8 mouse cellular contexts compared by ENCODE assay signal in genomic region chrX:50597626-50598025, GRCm38 (mm10).
A peak's percentile ranks its signal among the peaks of the same experiment; 100 is the strongest.
DNase-seq lines count a peak whose midpoint lies in the region; ATAC-seq and TF ChIP-seq lines count a peak whose summit lies in the region.
"Not testable (repeated sequence)": the region's sequence is repeated elsewhere in the genome, so short reads cannot be mapped to it uniquely, and the experiment has no call there.

No protein-coding gene starts in this region.

- H3K36me3 ChIP-seq in forebrain, embryonic 15.5 days; heart, embryonic 15.5 days; hindbrain, postnatal 0 days (ENCODE audit: insufficient read depth, low read length); liver, postnatal 0 days (replicated peaks; ENCODE audit: insufficient read depth, low read length); midbrain, embryonic 12.5 days; stomach, embryonic 16.5 days (ENCODE audit: control insufficient read depth, insufficient read depth, low read length): not testable (repeated sequence)
- H3K36me3 ChIP-seq in limb, embryonic 12.5 days, result peaks cover 43% of the 10 kb centered on the region

- not testable (repeated sequence) for H3K27me3 ChIP-seq in forebrain, embryonic 15.5 days; heart, embryonic 15.5 days; hindbrain, postnatal 0 days (ENCODE audit: insufficient read depth, low read length); limb, embryonic 12.5 days; liver, postnatal 0 days (ENCODE audit: insufficient read depth, low read length); midbrain, embryonic 12.5 days; stomach, embryonic 16.5 days (ENCODE audit: control insufficient read depth, insufficient read depth, low read length)

- peak; percentile 55 for DNase-seq in adrenal gland, postnatal 14 days
- DNase-seq in hindbrain, postnatal 0 days (ENCODE audit: low spot score); liver, postnatal 0 days: not testable (repeated sequence)

- TF ChIP-seq EP300 in liver, postnatal 0 days (IDR thresholded peaks at IDR 0.05; ENCODE audit: low read depth), result not testable (repeated sequence)

- not testable (repeated sequence) for H3K9ac ChIP-seq in forebrain, embryonic 15.5 days (replicated peaks); heart, embryonic 15.5 days; hindbrain, postnatal 0 days (replicated peaks; ENCODE audit: low read length); limb, embryonic 12.5 days (replicated peaks); liver, postnatal 0 days (replicated peaks); midbrain, embryonic 12.5 days (replicated peaks)
- H3K9ac ChIP-seq in stomach, embryonic 16.5 days (ENCODE audit: low read length), result peak overlapping the region; percentile 43; the same call in 1 of the 2 replicates

- H3K4me1 ChIP-seq in forebrain, embryonic 15.5 days; heart, embryonic 15.5 days (replicated peaks); hindbrain, postnatal 0 days (ENCODE audit: insufficient read depth, low read length); limb, embryonic 12.5 days (replicated peaks); liver, postnatal 0 days (ENCODE audit: insufficient read depth); midbrain, embryonic 12.5 days; stomach, embryonic 16.5 days (ENCODE audit: control insufficient read depth, insufficient read depth, low read length): not testable (repeated sequence)

- 79% methylated on average over 3 of the region's 3 CpGs for whole genome bisulfite sequencing in forebrain, embryonic 15.5 days
- 88% methylated on average over 3 of the region's 3 CpGs for WGBS in heart, embryonic 15.5 days
- WGBS in hindbrain, postnatal 0 days, result 58% methylated on average over 3 of the region's 3 CpGs
- 83% methylated on average over 3 of the region's 3 CpGs for WGBS in limb, embryonic 12.5 days
- 67% methylated on average over 3 of the region's 3 CpGs for WGBS in liver, postnatal 0 days (ENCODE audit: insufficient replicate concordance)
- WGBS in midbrain, embryonic 12.5 days, result 65% methylated on average over 3 of the region's 3 CpGs
- WGBS in stomach, embryonic 16.5 days, result 78% methylated on average over 3 of the region's 3 CpGs

- peak overlapping the region; percentile 24 for H3K4me2 ChIP-seq in forebrain, embryonic 15.5 days (replicated peaks)
- H3K4me2 ChIP-seq in heart, embryonic 15.5 days, result peak overlapping the region; percentile 33; the same call in 1 of the 2 replicates
- 0 out of 2 replicates have a peak overlapping the region, but pooled peaks have one; percentile 24 for H3K4me2 ChIP-seq in hindbrain, postnatal 0 days (ENCODE audit: low read depth, low read length)
- peak overlapping the region; percentile 27 for H3K4me2 ChIP-seq in limb, embryonic 12.5 days
- peak overlapping the region; percentile 44 for H3K4me2 ChIP-seq in liver, postnatal 0 days (ENCODE audit: low read depth, low read length)
- H3K4me2 ChIP-seq in midbrain, embryonic 12.5 days (replicated peaks), result 0 out of 2 replicates have a peak overlapping the region, but pooled peaks have one; percentile 22
- peak overlapping the region; percentile 32; the same call in 1 of the 2 replicates for H3K4me2 ChIP-seq in stomach, embryonic 16.5 days (ENCODE audit: low read depth, low read length)

- H3K9me3 ChIP-seq in forebrain, embryonic 15.5 days; heart, embryonic 15.5 days (replicated peaks); hindbrain, postnatal 0 days (ENCODE audit: low read length); limb, embryonic 12.5 days; liver, postnatal 0 days (ENCODE audit: low read length); midbrain, embryonic 12.5 days; stomach, embryonic 16.5 days (replicated peaks; ENCODE audit: control insufficient read depth, low read length): not testable (repeated sequence)

- peak overlapping the region; percentile 28; the same call in 1 of the 2 replicates for H3K4me3 ChIP-seq in forebrain, embryonic 15.5 days
- peak overlapping the region; percentile 30; the same call in 1 of the 2 replicates for H3K4me3 ChIP-seq in heart, embryonic 15.5 days
- not testable (repeated sequence) for H3K4me3 ChIP-seq in hindbrain, postnatal 0 days (ENCODE audit: low read length); midbrain, embryonic 12.5 days
- 0 out of 2 replicates have a peak overlapping the region, but pooled peaks have one; percentile 5 for H3K4me3 ChIP-seq in limb, embryonic 12.5 days (replicated peaks)
- peak overlapping the region; percentile 22; the same call in 1 of the 2 replicates for H3K4me3 ChIP-seq in liver, postnatal 0 days (ENCODE audit: low read depth, low read length)
- peak overlapping the region; percentile 26; the same call in 1 of the 2 replicates for H3K4me3 ChIP-seq in stomach, embryonic 16.5 days (replicated peaks; ENCODE audit: low read length)

- ATAC-seq in forebrain, embryonic 15.5 days (replicated peaks); heart, embryonic 15.5 days (replicated peaks; ENCODE audit: insufficient number of reproducible peaks, insufficient read depth, low FRiP score, low read depth); hindbrain, postnatal 0 days; limb, embryonic 12.5 days (ENCODE audit: insufficient number of reproducible peaks, insufficient read depth, low FRiP score, low TSS enrichment, low read depth); liver, postnatal 0 days; midbrain, embryonic 12.5 days (ENCODE audit: low FRiP score, low read depth); stomach, embryonic 16.5 days (ENCODE audit: insufficient read depth, low FRiP score): not testable (repeated sequence)

- TF ChIP-seq CTCF in hindbrain, postnatal 0 days (IDR thresholded peaks at IDR 0.05; ENCODE audit: low read depth); liver, postnatal 0 days (IDR thresholded peaks at IDR 0.05; ENCODE audit: low read depth): not testable (repeated sequence)

- H3K27ac ChIP-seq in forebrain, embryonic 15.5 days (replicated peaks); heart, embryonic 15.5 days; limb, embryonic 12.5 days; liver, postnatal 0 days (ENCODE audit: low read depth); midbrain, embryonic 12.5 days (replicated peaks): not testable (repeated sequence)
- 0 out of 2 replicates have a peak overlapping the region, but pooled peaks have one; percentile 51 for H3K27ac ChIP-seq in hindbrain, postnatal 0 days
- peak overlapping the region; percentile 49; the same call in 1 of the 2 replicates for H3K27ac ChIP-seq in stomach, embryonic 16.5 days (ENCODE audit: low read length)
